Mouse (Mus musculus) lung, embryonic 14.5 days (tissue): ENCODE measurements at regions not wholly inside any gene's neighbourhood (a gene's known extent, or its start where the extent isn't known, plus 50 kb on each side); places are given as distances from the start of the nearest gene placed in this dataset.

ENCODE experiments used
- ATAC-seq: fragments of 200-750 bp; cut with Nextera tagmentation; 2 replicates; pipeline ENCODE4 v1.8.0; 2017; ENCODE audit warnings: mild to moderate bottlenecking, moderate TSS enrichment, moderate library complexity; ENCODE audit not compliant: insufficient read depth
- DNase-seq: peaks from one replicate; pipeline ENCODE4 v3.0.0-alpha.2; 2015
- H3K27ac ChIP-seq: fragments of 300-500 bp; sonication (generic); 2 replicates; pipeline ENCODE4 v1.5.1; 2014; ENCODE audit warnings: low read depth, mild to moderate bottlenecking, moderate library complexity
- H3K27me3 ChIP-seq: fragments of 300-500 bp; sonication (generic); 2 replicates; pipeline ENCODE4 v1.6.1; 2014; ENCODE audit warnings: low read length, control low read depth; ENCODE audit not compliant: insufficient read depth
- H3K36me3 ChIP-seq: fragments of 300-500 bp; sonication (generic); 2 replicates; pipeline ENCODE4 v1.6.1; 2014; ENCODE audit warnings: control low read depth; ENCODE audit not compliant: insufficient read depth
- H3K4me1 ChIP-seq: fragments of 300-500 bp; sonication (generic); 2 replicates; pipeline ENCODE4 v1.6.1; 2014; ENCODE audit warnings: antibody characterized with exemption, control low read depth; ENCODE audit not compliant: insufficient read depth
- H3K4me2 ChIP-seq: fragments of 300-500 bp; sonication (generic); 2 replicates; pipeline ENCODE4 v1.6.1; 2014; ENCODE audit warnings: mild to moderate bottlenecking
- H3K4me3 ChIP-seq: fragments of 300-500 bp; sonication (generic); 2 replicates; pipeline ENCODE4 v1.5.1; 2014; ENCODE audit warnings: low read depth, low read length
- H3K9ac ChIP-seq: fragments of 300-500 bp; sonication (generic); 2 replicates; pipeline ENCODE4 v1.6.1; 2014
- H3K9me3 ChIP-seq: fragments of 300-500 bp; sonication (generic); 2 replicates; pipeline ENCODE4 v1.6.1; 2016; ENCODE audit warnings: low read depth, low read length, control low read depth
- CTCF ChIP-seq: IDR thresholded peaks from 2 replicates; pipeline ENCODE4 v1.5.1; 2016; ENCODE audit warnings: antibody characterized with exemption, low read depth
- WGBS: fragments of 180-500 bp; shearing (Covaris S2); extraction: QIAGEN DNeasy Blood & Tissue Kit; methylation state at CpG from one replicate; pipeline ENCODE4 v1.1.7; 2014; 5-methylcytosine and 5-hydroxymethylcytosine counted together

GRCm38 (mm10) chrX:158236206-158236605, 193.1 kb upstream of the Cnksr2 start:
- Histone ChIP-seq H3K27me3 (no peaks in the 10 kb centered on the region), H3K9ac (no peak overlapping the region), H3K36me3 (no peaks in the 10 kb centered on the region), H3K4me3 (no peak overlapping the region), H3K9me3 (no peaks in the 10 kb centered on the region), H3K27ac (no peak overlapping the region), H3K4me2 (no peak overlapping the region), H3K4me1 (no peaks in the 10 kb centered on the region)
- TF ChIP-seq CTCF: no peak
- DNase-seq: peak; percentile 2
- 22% methylated on average over 5 of the region's 5 CpGs for WGBS
- ATAC-seq: no peak

DNA sequence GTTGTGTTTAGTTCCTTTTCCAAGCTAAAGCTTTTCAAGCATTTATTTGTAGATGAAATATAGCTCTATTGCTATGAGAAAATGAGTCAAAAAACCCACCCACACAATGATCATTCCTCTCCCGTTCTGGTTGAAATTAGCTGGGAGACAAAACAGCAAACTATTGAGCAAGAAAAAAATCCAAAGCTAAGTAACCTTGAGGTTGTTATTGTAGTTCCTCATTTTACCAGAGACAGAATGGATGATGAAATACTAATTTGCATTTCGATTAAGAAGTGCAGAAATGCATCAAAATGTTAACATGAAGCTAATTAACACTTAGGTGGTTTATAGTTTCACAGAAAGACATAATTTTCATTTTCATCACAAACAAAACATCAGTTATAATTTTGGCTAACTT, 166.1 kb upstream of the Cnksr2 start:
- DNase-seq: no peak
- H3K4me2 ChIP-seq: no peak overlapping the region
- no peak overlapping the region for H3K9ac ChIP-seq
- no peaks in the 10 kb centered on the region for H3K9me3 ChIP-seq
- H3K4me3 ChIP-seq: no peak overlapping the region
- no peaks in the 10 kb centered on the region for H3K4me1 ChIP-seq
- no peak for ATAC-seq
- H3K36me3 ChIP-seq: no peaks in the 10 kb centered on the region
- TF ChIP-seq CTCF: no peak
- no peaks in the 10 kb centered on the region for H3K27me3 ChIP-seq
- WGBS: 55% methylated on average over 2 of the region's 2 CpGs
- no peak overlapping the region for H3K27ac ChIP-seq

GRCm38 (mm10) chrX:158195536-158195935, 152.4 kb upstream of the Cnksr2 start:
- Histone ChIP-seq H3K4me3 (no peak overlapping the region), H3K4me2 (no peak overlapping the region)
- 62% methylated on average over 1 of the region's 1 CpGs for WGBS

GRCm38 (mm10) chrX:158181486-158181885, 138.4 kb upstream of the Cnksr2 start:
- 59% methylated on average over 4 of the region's 4 CpGs for WGBS
- H3K27ac ChIP-seq: no peak overlapping the region
- no peaks in the 10 kb centered on the region for H3K9me3 ChIP-seq
- no peaks in the 10 kb centered on the region for H3K4me1 ChIP-seq
- no peak overlapping the region for H3K4me3 ChIP-seq
- no peaks in the 10 kb centered on the region for H3K36me3 ChIP-seq
- H3K4me2 ChIP-seq: no peak overlapping the region
- ATAC-seq (peak; percentile 60; the same call in 1 of the 2 replicates), DNase-seq (peak; percentile 0)
- no peak for TF ChIP-seq CTCF
- no peak overlapping the region for H3K9ac ChIP-seq
- no peaks in the 10 kb centered on the region for H3K27me3 ChIP-seq

More at GRCm38 (mm10) chrX:158195536-158195935, 152.4 kb upstream of the Cnksr2 start:
- no peak for TF ChIP-seq CTCF
- no peak overlapping the region for H3K27ac ChIP-seq
- DNase-seq (no peak), ATAC-seq (no peak)
- H3K27me3 ChIP-seq: no peaks in the 10 kb centered on the region
- no peaks in the 10 kb centered on the region for H3K36me3 ChIP-seq
- no peaks in the 10 kb centered on the region for H3K4me1 ChIP-seq
- H3K9me3 ChIP-seq: no peaks in the 10 kb centered on the region
- no peak overlapping the region for H3K9ac ChIP-seq

DNA sequence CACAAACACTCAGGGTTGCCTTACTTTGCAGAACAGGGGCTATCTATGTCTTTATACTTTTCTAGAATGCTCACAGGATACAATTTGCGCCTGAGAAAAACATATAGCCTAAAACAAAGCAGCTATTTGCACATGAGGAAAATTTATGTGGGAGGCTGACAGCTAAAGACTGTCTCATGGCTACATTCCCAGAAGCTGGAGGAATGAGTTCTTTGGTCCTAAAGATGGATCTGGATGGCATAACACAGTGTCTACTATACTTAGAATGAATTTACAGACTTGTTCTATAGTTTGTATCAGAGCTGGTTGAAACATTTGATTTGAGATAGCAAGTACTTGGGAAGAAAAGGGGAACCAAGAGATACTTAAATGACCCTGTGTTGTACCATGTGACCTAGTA, 137.3 kb upstream of the Cnksr2 start:
- H3K4me1 ChIP-seq: no peaks in the 10 kb centered on the region
- H3K9me3 ChIP-seq: no peaks in the 10 kb centered on the region
- ATAC-seq (no peak), DNase-seq (peak; percentile 0)
- H3K4me2 ChIP-seq: no peak overlapping the region
- H3K27ac ChIP-seq: no peak overlapping the region
- H3K36me3 ChIP-seq: no peaks in the 10 kb centered on the region
- no peak overlapping the region for H3K4me3 ChIP-seq
- no peak overlapping the region for H3K9ac ChIP-seq
- 52% methylated on average over 1 of the region's 1 CpGs for WGBS
- H3K27me3 ChIP-seq: no peaks in the 10 kb centered on the region
- no peak for TF ChIP-seq CTCF

DNA sequence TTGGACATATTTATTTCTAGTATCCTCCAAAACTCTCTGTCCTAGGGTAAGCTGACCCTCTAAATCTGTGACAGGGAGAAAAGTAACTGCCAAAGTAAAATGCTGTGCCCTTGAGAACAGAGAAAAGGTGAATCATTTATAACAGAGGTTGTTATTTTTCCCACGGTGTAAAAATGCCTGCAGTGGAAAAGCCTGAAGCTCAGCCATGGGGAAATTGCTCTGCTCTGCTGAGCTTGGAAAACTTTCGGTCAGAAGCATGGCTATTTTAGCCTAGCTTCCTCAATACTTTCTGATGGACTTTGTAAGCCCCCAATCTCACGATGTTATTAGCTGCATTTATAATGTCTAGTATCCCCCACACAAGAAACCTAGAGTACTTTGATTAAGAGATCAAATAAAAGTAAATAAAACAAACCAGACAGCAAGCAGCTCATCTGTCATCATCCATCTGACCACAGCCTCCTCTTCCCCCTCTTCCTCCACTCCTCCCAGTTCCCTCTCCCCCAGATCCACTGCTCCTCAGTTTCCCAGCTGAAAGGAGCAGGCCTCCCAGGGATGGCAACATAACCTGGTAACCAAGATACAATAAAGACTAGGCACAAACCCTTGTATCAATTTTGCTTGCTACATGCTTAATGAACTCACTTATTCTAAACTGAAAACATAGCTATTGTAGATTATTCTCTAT, 92.9 kb upstream of the Cnksr2 start:
- H3K4me3 ChIP-seq: no peak overlapping the region
- no peak overlapping the region for H3K9ac ChIP-seq
- H3K27me3 ChIP-seq: no peaks in the 10 kb centered on the region
- TF ChIP-seq CTCF: no peak
- no peak for DNase-seq
- no peaks in the 10 kb centered on the region for H3K36me3 ChIP-seq
- no peak overlapping the region for H3K4me2 ChIP-seq
- no peaks in the 10 kb centered on the region for H3K9me3 ChIP-seq
- no peaks in the 10 kb centered on the region for H3K4me1 ChIP-seq
- no peak overlapping the region for H3K27ac ChIP-seq
- 29% methylated on average over 3 of the region's 3 CpGs for WGBS
- no peak for ATAC-seq

- Histone ChIP-seq H3K4me1 (no peaks in the 10 kb centered on the region), H3K4me3 (no peak overlapping the region), H3K27me3 (no peaks in the 10 kb centered on the region), H3K4me2 (no peak overlapping the region), H3K9ac (no peak overlapping the region), H3K36me3 (no peaks in the 10 kb centered on the region), H3K27ac (no peak overlapping the region), H3K9me3 (no peaks in the 10 kb centered on the region)
- TF ChIP-seq CTCF: no peak
- DNase-seq (no peak), ATAC-seq (no peak)
- 71% methylated on average over 2 of the region's 2 CpGs for WGBS
Measured at GRCm38 (mm10) chrX:158133526-158133925, 90.4 kb upstream of the Cnksr2 start.
